Mouse (Mus musculus) small intestine, adult 2 months (tissue): ENCODE data around the gene Olfr1564. TPM values are rescaled to one million over a fixed set of nuclear protein-coding genes. Genes with fewer than 3 reads are reported as not detected.
"Not testable (repeated sequence)": the region's sequence is repeated elsewhere in the genome, so short reads cannot be mapped to it uniquely, and the experiment has no call there.

ENCODE experiments used
- H3K27ac ChIP-seq: fragments of 200-500 bp; 2 replicates; pipeline ENCODE4 v1.5.1; 2012; ENCODE audit warnings: low read depth, low read length, control low read depth, inconsistent platforms; ENCODE audit not compliant: insufficient read depth
- H3K27me3 ChIP-seq: fragments of 200-500 bp; 2 replicates; pipeline ENCODE4 v1.6.1; 2012; ENCODE audit warnings: mild to moderate bottlenecking, moderate library complexity, low read length, inconsistent platforms; ENCODE audit not compliant: control insufficient read depth, insufficient read depth
- H3K36me3 ChIP-seq: fragments of 200-500 bp; 2 replicates; pipeline ENCODE4 v1.6.1; 2012; ENCODE audit warnings: mild to moderate bottlenecking, low read length, control low read depth, inconsistent platforms; ENCODE audit not compliant: control insufficient read depth, insufficient read depth
- H3K4me1 ChIP-seq: fragments of 200-500 bp; 2 replicates; pipeline ENCODE4 v1.6.1; 2012; ENCODE audit warnings: low read length, inconsistent platforms, mixed read lengths; ENCODE audit not compliant: control insufficient read depth, insufficient read depth, insufficient read length
- H3K4me3 ChIP-seq: fragments of 200-500 bp; 2 replicates; pipeline ENCODE4 v1.5.1; 2012; ENCODE audit warnings: low read depth, mild to moderate bottlenecking, control low read depth, inconsistent platforms, low read length, moderate library complexity
- CTCF ChIP-seq: fragments of 200-500 bp; IDR thresholded peaks from 2 replicates; pipeline ENCODE4 v1.5.1; 2012; ENCODE audit warnings: low read depth, mild to moderate bottlenecking, control low read depth, inconsistent platforms, low read length, moderate library complexity, mixed read lengths; ENCODE audit not compliant: insufficient replicate concordance, insufficient read length; ENCODE audit errors: extremely low read depth
- POLR2A ChIP-seq: fragments of 200-500 bp; IDR thresholded peaks from 2 replicates; pipeline ENCODE4 v1.6.1; 2012; ENCODE audit warnings: low read depth, mild to moderate bottlenecking, control low read depth, inconsistent platforms, low read length, moderate library complexity
- WGBS: fragments of 180-500 bp; shearing (Covaris S2); methylation state at CpG from one replicate; pipeline ENCODE4 v1.1.7; 2018; 5-methylcytosine and 5-hydroxymethylcytosine counted together
- polyA plus RNA-seq: library from polyadenylated mRNA; depleted of rRNA; stranded (reverse); fragments of >200 nt; gene quantifications from 2 replicates; pipeline ENCODE4 v1.2.3, GENCODE M21; 2012; rRNA removed

Gene Olfr1564
- polyA plus RNA-seq: 0.03 and 0.37 TPM in 2 replicates

- Histone ChIP-seq H3K4me3 (no peak within 1 kb of the TSS), H3K27ac (no peak within 1 kb of the TSS), H3K27me3 (no peaks in the 10 kb centered on the region), H3K36me3 (no peaks in the 10 kb centered on the region), H3K4me1 (no peaks in the 10 kb centered on the region)
- 90% methylated on average over 2 of the region's 2 CpGs for WGBS
- TF ChIP-seq POLR2A: no peak
- TF ChIP-seq CTCF: no peak
These were observed at the start of gene Olfr1564 for GRCm38 (mm10) chr17:33221590-33221989. Gene Olfr1564, minus strand, starts transcription at chr17:33221690.

GRCm38 (mm10) chr17:33268907-33269306 lies 47.4 kb upstream of the Olfr1564 start:
- WGBS: 84% methylated on average over 9 of the region's 9 CpGs
- no peaks in the 10 kb centered on the region for H3K4me1 ChIP-seq
- TF ChIP-seq CTCF (no peak), POLR2A (no peak)

GRCm38 (mm10) chr17:33264376-33264775 lies 42.9 kb upstream of the Olfr1564 start, which contains the start of gene Olfr63:
Gene Olfr63, plus strand, starts transcription at chr17:33264676.
- H3K36me3 ChIP-seq: no peaks in the 10 kb centered on the region
- H3K27me3 ChIP-seq: no peaks in the 10 kb centered on the region
- H3K27ac ChIP-seq: no peak within 1 kb of the TSS
- TF ChIP-seq POLR2A (no peak), CTCF (no peak)
- 57% methylated on average over 1 of the region's 1 CpGs for WGBS
- H3K4me1 ChIP-seq: no peaks in the 10 kb centered on the region
- H3K4me3 ChIP-seq: no peak within 1 kb of the TSS

More at GRCm38 (mm10) chr17:33268907-33269306, 47.4 kb upstream of the Olfr1564 start:
- Histone ChIP-seq H3K4me3 (no peak overlapping the region), H3K36me3 (no peaks in the 10 kb centered on the region), H3K27me3 (no peaks in the 10 kb centered on the region), H3K27ac (no peak overlapping the region)

DNA sequence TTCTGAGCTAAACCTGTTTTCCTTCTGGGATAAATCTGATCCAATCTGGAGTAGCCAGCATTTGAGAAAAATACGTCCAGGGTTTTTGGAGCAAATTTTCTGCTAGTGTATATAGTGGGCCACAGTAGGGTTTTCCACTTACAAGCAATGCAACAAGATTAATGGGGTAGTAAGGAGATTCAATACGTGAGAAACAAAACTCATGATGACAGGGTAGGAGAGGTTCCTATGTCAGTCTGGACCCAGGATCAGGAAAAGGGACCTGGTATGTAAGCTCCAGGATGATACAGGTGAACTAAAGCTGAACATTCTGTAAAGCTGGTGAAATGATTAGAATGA lies 33.8 kb upstream of the Olfr1564 start:
- H3K36me3 ChIP-seq, H3K27me3 ChIP-seq, H3K4me3 ChIP-seq, H3K4me1 ChIP-seq, H3K27ac ChIP-seq: not testable (repeated sequence)
- no CpG with 5 or more reads among the region's 2 CpGs for WGBS

DNA sequence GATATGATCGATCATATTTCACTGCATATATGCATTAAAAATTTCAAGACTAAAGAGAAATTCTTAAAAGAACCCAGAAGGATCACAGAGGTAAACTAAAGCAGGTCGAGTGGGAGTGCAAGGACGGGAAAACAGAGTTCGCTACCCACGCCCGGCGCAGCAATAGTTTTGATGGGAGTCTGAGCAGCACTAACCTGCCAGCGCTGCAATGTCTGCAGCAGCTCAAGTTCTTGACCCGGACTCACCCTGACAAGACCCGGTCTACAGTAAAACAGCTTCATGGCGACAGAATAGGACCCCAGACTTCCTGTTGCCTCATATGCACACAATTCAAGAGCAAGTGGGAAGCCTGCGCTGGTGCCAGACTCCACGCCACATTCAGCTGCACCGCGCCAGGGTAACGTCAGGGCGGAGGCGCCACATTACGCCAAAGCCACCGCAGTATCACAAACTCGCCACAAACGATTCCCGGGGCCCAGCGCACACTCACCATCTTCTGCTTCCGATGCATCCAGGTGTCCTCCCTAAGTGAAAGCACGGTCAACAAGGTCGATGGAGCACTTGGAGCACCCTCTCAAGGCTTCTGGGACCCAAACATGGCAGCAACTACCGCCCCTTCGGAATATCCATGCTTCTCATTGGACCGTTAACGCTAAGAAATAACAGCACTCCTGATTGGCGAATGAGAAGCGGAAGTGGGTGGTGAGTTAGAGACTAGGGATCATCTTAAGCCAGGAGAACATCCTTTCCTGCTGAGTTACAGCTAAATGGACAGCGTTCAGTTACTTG lies 33.2 kb upstream of the Olfr1564 start, which contains the start of gene Zfp955a:
Zfp955a (minus strand) TSS at position 616 of the 789 bp plus-strand sequence.
- WGBS: 23% methylated on average over 1 of the region's 34 CpGs
- H3K27ac ChIP-seq, H3K27me3 ChIP-seq, H3K4me1 ChIP-seq, H3K36me3 ChIP-seq, H3K4me3 ChIP-seq: not testable (repeated sequence)

- not testable (repeated sequence) for H3K27me3 ChIP-seq, H3K4me1 ChIP-seq, H3K4me3 ChIP-seq, H3K27ac ChIP-seq
- H3K36me3 ChIP-seq: peaks cover 12% of the 10 kb centered on the region
- WGBS: 97% methylated on average over 1 of the region's 1 CpGs
These were observed 15.2 kb upstream of the Olfr1564 start for GRCm38 (mm10) chr17:33236646-33237045.

- not testable (repeated sequence) for H3K27ac ChIP-seq, H3K4me3 ChIP-seq, H3K4me1 ChIP-seq, H3K27me3 ChIP-seq, H3K36me3 ChIP-seq
- WGBS: no CpG with 5 or more reads among the region's 2 CpGs
These were observed 30.5 kb downstream of the Olfr1564 start, which contains the start of gene Olfr239 for GRCm38 (mm10) chr17:33191002-33191401. Gene Olfr239, plus strand, starts transcription at chr17:33191302.

DNA sequence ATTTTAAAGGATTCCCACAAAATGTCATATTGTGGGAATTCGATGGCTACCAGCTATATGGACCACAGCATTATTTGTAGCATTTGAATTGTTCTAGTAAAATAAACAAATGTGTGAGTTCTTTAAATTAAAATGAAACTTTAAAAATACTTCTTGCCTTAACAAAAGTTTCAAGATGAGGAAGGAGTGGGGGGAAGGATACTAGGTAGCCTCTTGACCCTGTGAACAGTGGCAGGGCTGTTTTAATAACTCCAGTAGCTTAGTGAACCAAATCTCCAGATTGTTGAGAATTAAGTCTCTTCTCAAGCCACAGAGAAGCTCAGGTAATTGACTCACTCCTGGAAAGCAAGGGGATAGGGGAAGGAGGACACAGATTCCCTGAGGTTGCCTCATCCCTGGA lies 53.3 kb downstream of the Olfr1564 start, which contains the start of gene Olfr55:
Olfr55 (plus strand) TSS at position 301 of the 400 bp plus-strand sequence.
- WGBS: 75% methylated on average over 1 of the region's 1 CpGs
- H3K36me3 ChIP-seq, H3K27me3 ChIP-seq, H3K27ac ChIP-seq, H3K4me3 ChIP-seq, H3K4me1 ChIP-seq: not testable (repeated sequence)

Other genes with a start within 250 kb of the Olfr1564 start
- gene Zfp952, start 228.6 kb downstream of the Olfr1564 start, polyA plus RNA-seq: 0.65 and 0.79 TPM in 2 replicates
- gene Zfp763, start 188.3 kb downstream of the Olfr1564 start, polyA plus RNA-seq: 0.05 and 0.09 TPM in 2 replicates
- gene 4921501E09Rik, start 153.6 kb downstream of the Olfr1564 start, polyA plus RNA-seq: not detected in 2 replicates
- 0.35 and 0.51 TPM in 2 replicates for gene Zfp563, start 132.4 kb downstream of the Olfr1564 start, polyA plus RNA-seq
- gene Morc2b, start 82.0 kb downstream of the Olfr1564 start, polyA plus RNA-seq: not detected in 2 replicates
- gene Olfr55, start 53.2 kb downstream of the Olfr1564 start, polyA plus RNA-seq: not detected in 2 replicates
- gene Olfr239, start 30.4 kb downstream of the Olfr1564 start, polyA plus RNA-seq: not detected in 2 replicates
- gene Zfp955a, start 33.5 kb upstream of the Olfr1564 start, polyA plus RNA-seq: 0.10 and 0.25 TPM in 2 replicates
- not detected in 2 replicates for gene Olfr63, start 43.0 kb upstream of the Olfr1564 start, polyA plus RNA-seq
- gene Zfp955b, start 67.9 kb upstream of the Olfr1564 start, polyA plus RNA-seq: 0.20 and 0.42 TPM in 2 replicates
- gene Zfp81, start 137.2 kb upstream of the Olfr1564 start, polyA plus RNA-seq: 0.08 and 0.29 TPM in 2 replicates
- gene Zfp101, start 173.0 kb upstream of the Olfr1564 start, polyA plus RNA-seq: 0.08 and 0.32 TPM in 2 replicates
- not detected in 2 replicates for gene Actl9, start 211.2 kb upstream of the Olfr1564 start, polyA plus RNA-seq